Mouse (Mus musculus) ES-E14 (cell line): ENCODE results near the gene Carnmt1. TPM values are rescaled to one million over a fixed set of nuclear protein-coding genes. Genes with fewer than 3 reads are reported as not detected.

Experiments
- DNase-seq: peaks from one replicate; pipeline ENCODE4 v3.0.0-alpha.2; 2013; ENCODE audit warnings: low read depth, low spot score
- H3K27ac ChIP-seq: 2 replicates; pipeline ENCODE4 v1.5.1; 2012; ENCODE audit warnings: low read depth, mild to moderate bottlenecking, low read length, moderate library complexity, mixed read lengths; ENCODE audit not compliant: poor library complexity, insufficient read depth, severe bottlenecking
- H3K36me3 ChIP-seq: 2 replicates; pipeline ENCODE4 v1.6.1; 2012; ENCODE audit warnings: mild to moderate bottlenecking, low read length, moderate library complexity, mixed read lengths; ENCODE audit not compliant: control insufficient read depth, poor library complexity, insufficient read depth, severe bottlenecking
- H3K4me1 ChIP-seq, 2 experiments: fragments of 150-350 bp in 1 of 2; sonication (generic) in 1 of 2; 2 replicates each; pipeline ENCODE4 v1.6.1; 2012; ENCODE audit warnings: low read length in 2 of 2, mild to moderate bottlenecking in 1 of 2, mixed read lengths in 1 of 2; ENCODE audit not compliant: control insufficient read depth in 2 of 2, insufficient read depth in 2 of 2, poor library complexity in 1 of 2
- H3K4me3 ChIP-seq, 2 experiments: fragments of 150-350 bp in 1 of 2; sonication (generic) in 1 of 2; 2 replicates each; pipeline ENCODE4 v1.5.1; 2012; ENCODE audit warnings: low read length in 2 of 2, low read depth in 1 of 2, mild to moderate bottlenecking in 1 of 2, mixed read lengths in 1 of 2; ENCODE audit not compliant: insufficient read depth in 1 of 2, poor library complexity in 1 of 2, severe bottlenecking in 1 of 2
- H3K9ac ChIP-seq: 2 replicates; pipeline ENCODE4 v1.6.1; 2012; ENCODE audit warnings: low read depth, mild to moderate bottlenecking, low read length, mixed read lengths; ENCODE audit not compliant: poor library complexity, insufficient read depth, severe bottlenecking
- H3K9me3 ChIP-seq: fragments of 150-350 bp; sonication (generic); 2 replicates; pipeline ENCODE4 v1.6.1; 2012; ENCODE audit warnings: low read depth, mild to moderate bottlenecking, low read length; ENCODE audit not compliant: control insufficient read depth, insufficient read depth
- CHD2 ChIP-seq: IDR thresholded peaks from 2 replicates; pipeline ENCODE4 v1.6.1; 2014; ENCODE audit warnings: mild to moderate bottlenecking, low read depth, low read length, inconsistent platforms
- HCFC1 ChIP-seq: IDR thresholded peaks from 2 replicates; pipeline ENCODE4 v1.6.1; 2012; ENCODE audit warnings: low read length, inconsistent platforms, borderline replicate concordance; ENCODE audit not compliant: insufficient read depth
- MAFK ChIP-seq: IDR thresholded peaks from 2 replicates; pipeline ENCODE4 v1.6.1; 2014; ENCODE audit warnings: mild to moderate bottlenecking, low read depth, low read length, inconsistent platforms; ENCODE audit not compliant: insufficient read depth
- ZC3H11A ChIP-seq: IDR thresholded peaks from 2 replicates; pipeline ENCODE4 v1.6.1; 2012; ENCODE audit warnings: low read depth, mild to moderate bottlenecking, inconsistent platforms, low read length, borderline replicate concordance
- ZNF384 ChIP-seq: IDR thresholded peaks from 2 replicates; pipeline ENCODE4 v1.6.1; 2012; ENCODE audit warnings: low read depth, low read length, inconsistent platforms
- in situ Hi-C, 2 experiments: fragments of 600-800 bp; cut with MboI; formaldehyde crosslinking; loops; one replicate each; pipeline ENCODE4 v1.15.1; 2025; ENCODE audit warnings: low sequenced_read_pairs in 2 of 2, inconsistent platforms in 1 of 2; ENCODE audit not compliant: unreplicated experiment in 2 of 2
- total RNA-seq: library from RNA; depleted of rRNA; stranded (reverse); fragments of 300-350 nt; gene quantifications from 2 replicates; pipeline ENCODE4 v1.2.3, GENCODE M21; 2012

The Carnmt1 gene
- total RNA-seq, 1 experiment = 23.6 TPM

DNA sequence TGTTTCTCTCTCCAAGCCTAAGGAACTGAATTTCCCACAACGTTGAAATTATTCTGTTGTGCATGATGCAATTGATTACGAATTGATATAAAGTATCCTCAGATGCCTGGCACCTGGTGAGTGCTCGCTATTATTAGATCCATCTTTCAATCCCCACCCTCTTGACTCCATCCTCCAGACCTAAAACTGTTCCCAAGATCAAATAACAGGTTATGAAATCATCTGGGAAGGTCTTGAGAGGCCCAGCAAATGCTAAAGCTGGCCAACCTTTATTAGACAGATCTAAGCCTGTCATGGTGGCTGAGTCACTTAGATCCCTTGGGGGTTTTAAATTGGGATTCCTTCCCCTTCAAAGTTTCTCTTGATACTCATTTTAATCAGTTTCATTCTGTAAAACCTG, 10.1 kb upstream of the Carnmt1 start:
- Histone ChIP-seq H3K4me3 (no peak overlapping the region), H3K9me3 (no peaks in the 10 kb centered on the region), H3K9ac (no peak overlapping the region), H3K27ac (no peak overlapping the region), H3K4me1 (peaks cover 0 to 6% of the 10 kb centered on the region in 2 experiments; a peak in 2 of 4 replicates), H3K36me3 (no peaks in the 10 kb centered on the region)
- no peak for DNase-seq
- in situ Hi-C loops = no loop called here
- TF ChIP-seq ZC3H11A = no peak
- no peak for TF ChIP-seq ZNF384
- TF ChIP-seq MAFK = no peak
- no peak for TF ChIP-seq CHD2
- no peak for TF ChIP-seq HCFC1

GRCm38 (mm10) chr19:18661683-18662082, 8.9 kb upstream of the Carnmt1 start:
- Histone ChIP-seq H3K4me3 (no peak overlapping the region), H3K27ac (no peak overlapping the region), H3K4me1 (peaks cover 0 to 3% of the 10 kb centered on the region in 2 experiments; a peak in 2 of 4 replicates), H3K9ac (no peak overlapping the region), H3K36me3 (no peaks in the 10 kb centered on the region), H3K9me3 (no peaks in the 10 kb centered on the region)
- no peak for DNase-seq
- in situ Hi-C loops = no loop called here
- TF ChIP-seq ZC3H11A (no peak), ZNF384 (no peak), HCFC1 (no peak), MAFK (no peak), CHD2 (no peak)

GRCm38 (mm10) chr19:18663904-18664303, 6.7 kb upstream of the Carnmt1 start:
- no peaks in the 10 kb centered on the region for H3K9me3 ChIP-seq
- DNase-seq = no peak
- H3K27ac ChIP-seq = no peak overlapping the region
- no peak for TF ChIP-seq ZNF384
- no peak for TF ChIP-seq ZC3H11A
- TF ChIP-seq MAFK = no peak
- no peak for TF ChIP-seq HCFC1
- no peak for TF ChIP-seq CHD2
- H3K36me3 ChIP-seq = no peaks in the 10 kb centered on the region
- peaks cover 0 to 3% of the 10 kb centered on the region in 2 experiments; a peak in 2 of 4 replicates for H3K4me1 ChIP-seq
- H3K4me3 ChIP-seq = no peak overlapping the region
- no peak overlapping the region; the same call in 1 of the 2 replicates for H3K9ac ChIP-seq
- in situ Hi-C loops = no loop called here

DNA sequence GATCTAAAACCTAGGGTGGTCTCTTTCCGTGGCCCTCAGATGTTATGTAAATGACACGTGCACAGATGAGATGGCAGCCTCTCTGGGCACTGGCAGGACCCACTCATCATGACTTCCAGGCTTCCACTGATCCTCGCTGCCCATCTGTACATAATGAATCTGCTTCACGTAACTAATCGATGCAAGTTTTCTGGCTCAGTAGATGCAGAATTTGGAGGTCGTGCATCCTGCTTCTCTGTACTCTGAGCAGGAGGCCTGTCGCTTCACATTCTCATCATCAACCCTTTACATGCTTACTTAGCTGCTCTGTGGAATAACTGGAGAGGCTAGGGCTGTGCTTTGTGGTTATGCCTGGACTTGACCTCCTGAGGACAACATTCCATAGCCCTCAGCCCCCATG, 3.6 kb upstream of the Carnmt1 start:
- in situ Hi-C loops = no loop called here
- DNase-seq = no peak
- Histone ChIP-seq H3K36me3 (no peaks in the 10 kb centered on the region), H3K27ac (no peak overlapping the region), H3K4me1 (peaks cover 4 to 6% of the 10 kb centered on the region in 2 experiments; a peak in 2 of 4 replicates), H3K4me3 (no peak overlapping the region), H3K9me3 (no peaks in the 10 kb centered on the region), H3K9ac (no peak overlapping the region)
- no peak for TF ChIP-seq HCFC1
- TF ChIP-seq ZC3H11A = no peak
- TF ChIP-seq CHD2 = no peak

GRCm38 (mm10) chr19:18669551-18669950, 1.0 kb upstream of the Carnmt1 start:
- in situ Hi-C loops = no loop called here
- DNase-seq = no peak
- H3K9ac ChIP-seq = no peak overlapping the region
- no peaks in the 10 kb centered on the region for H3K9me3 ChIP-seq
- TF ChIP-seq ZC3H11A (no peak), MAFK (no peak), ZNF384 (no peak), HCFC1 (no peak), CHD2 (no peak)
- no peaks in the 10 kb centered on the region for H3K36me3 ChIP-seq
- no peak overlapping the region for H3K4me3 ChIP-seq
- H3K4me1 ChIP-seq = peaks cover 6 to 8% of the 10 kb centered on the region in 2 experiments; a peak in 3 of 4 replicates
- no peak overlapping the region for H3K27ac ChIP-seq
